Mouse (Mus musculus) duodenum, adult 2 months (tissue): ENCODE data around the gene Cd200r4. TPM values are rescaled to one million over a fixed set of nuclear protein-coding genes. Genes with fewer than 3 reads are reported as not detected.

Source experiments
- polyA plus RNA-seq: library from polyadenylated mRNA; depleted of rRNA; stranded (reverse); fragments of >200 nt; gene quantifications from 2 replicates; pipeline ENCODE4 v1.2.3, GENCODE M21; 2012; ENCODE audit warnings: low replicate concordance; rRNA removed

Cd200r4 gene
- 0.49 and 1.3 TPM in 2 replicates for polyA plus RNA-seq

DNA sequence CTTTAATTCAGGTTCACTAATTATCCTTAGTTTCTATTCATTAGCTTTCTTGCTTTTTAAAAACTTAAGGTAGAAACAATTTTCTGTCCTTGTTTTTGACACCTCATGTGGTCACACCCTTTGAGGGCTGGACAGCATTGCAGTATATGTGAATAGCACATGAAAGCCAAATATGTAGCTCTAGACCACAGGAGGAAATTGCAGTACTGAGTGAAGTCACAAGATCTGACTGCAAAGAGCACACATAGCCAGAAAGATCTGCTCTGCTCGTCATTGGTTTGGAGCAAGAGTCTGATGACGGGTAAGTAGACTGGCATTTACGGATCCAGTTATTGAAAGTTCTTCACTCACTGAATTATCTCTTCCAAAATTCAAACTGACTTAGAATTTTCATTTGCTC is at the start of gene Cd200r4:
Gene Cd200r4 (plus strand): TSS at position 190 of the 400 bp plus-strand sequence.

DNA sequence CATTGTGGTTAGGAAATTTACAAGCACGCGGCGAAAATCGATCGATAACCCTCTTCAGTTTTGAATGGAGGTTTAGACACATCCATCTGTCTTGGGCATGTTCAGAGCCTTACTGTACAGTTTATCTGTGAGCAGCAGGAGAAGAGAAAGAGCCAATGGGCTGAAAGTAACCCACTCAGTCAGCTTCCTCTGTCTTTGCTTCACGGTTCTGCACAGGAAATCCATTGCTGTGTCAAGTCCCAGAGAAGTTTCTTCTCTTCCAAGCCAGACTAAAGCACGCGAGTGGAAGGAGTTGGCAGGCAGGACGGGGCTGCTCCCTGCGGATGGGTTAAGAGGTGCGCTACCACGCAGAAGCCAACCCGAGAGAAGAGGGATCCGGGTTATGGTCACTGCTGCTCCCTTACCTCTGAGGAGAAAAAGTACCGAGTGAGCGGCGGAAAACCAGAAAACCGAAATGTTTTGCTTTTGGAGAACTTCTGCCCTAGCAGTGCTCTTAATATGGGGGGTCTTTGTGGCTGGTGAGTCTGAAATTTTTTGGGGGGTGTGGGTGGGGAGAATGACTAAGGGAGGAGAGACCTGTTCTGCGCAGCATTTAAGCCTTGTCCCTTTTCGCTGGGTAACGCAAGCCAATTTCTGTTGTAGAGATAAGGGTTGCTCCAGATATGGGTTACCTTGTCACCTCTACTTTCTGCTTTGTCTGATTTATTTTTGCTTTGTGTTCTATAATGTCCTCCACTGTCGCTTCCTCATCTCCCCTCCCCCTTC is 45.8 kb upstream of the Cd200r4 start, which contains the start of gene Cd200r1:
Gene Cd200r1 (plus strand): TSS at position 182 of the 765 bp plus-strand sequence.

DNA sequence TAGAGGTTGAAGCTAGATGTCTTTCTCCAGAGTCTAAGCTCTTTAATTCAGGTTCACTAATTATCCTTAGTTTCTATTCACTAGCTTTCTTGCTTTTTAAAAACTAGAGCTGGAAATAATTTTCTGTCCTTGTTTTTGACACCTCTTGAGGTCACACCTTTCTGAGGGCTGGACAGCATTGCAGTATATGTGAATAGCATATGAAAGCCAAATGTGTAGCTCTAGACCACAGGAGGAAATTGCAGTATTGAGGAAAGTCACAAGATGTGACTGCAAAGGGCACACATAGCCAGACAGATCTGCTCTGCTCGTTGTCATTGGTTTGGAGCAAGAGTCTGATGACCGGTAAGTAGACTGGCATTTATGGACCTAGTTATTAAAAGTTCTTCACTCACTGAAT is 55.3 kb downstream of the Cd200r4 start, which contains the start of gene Cd200r2:
Gene Cd200r2 (plus strand): TSS at position 301 of the 400 bp plus-strand sequence.

Other genes with a start within 250 kb of the Cd200r4 start
- gene Nepro, start 87.4 kb upstream of the Cd200r4 start, polyA plus RNA-seq: 1.9 and 2.0 TPM in 2 replicates
- gene Gtpbp8, start 65.4 kb upstream of the Cd200r4 start, polyA plus RNA-seq: 4.4 and 7.2 TPM in 2 replicates
- gene Cd200r1, start 46.0 kb upstream of the Cd200r4 start, polyA plus RNA-seq: 0.15 and 0.25 TPM in 2 replicates
- 0.57 TPM in 1 of 2 replicates, not detected in the other for gene Cd200r2, start 55.4 kb downstream of the Cd200r4 start, polyA plus RNA-seq
- gene Cd200r3, start 131.9 kb downstream of the Cd200r4 start, polyA plus RNA-seq: not detected in 2 replicates